Mouse (Mus musculus): Measurements from ENCODE around the gene Ptprh.

Gene Ptprh

DNA sequence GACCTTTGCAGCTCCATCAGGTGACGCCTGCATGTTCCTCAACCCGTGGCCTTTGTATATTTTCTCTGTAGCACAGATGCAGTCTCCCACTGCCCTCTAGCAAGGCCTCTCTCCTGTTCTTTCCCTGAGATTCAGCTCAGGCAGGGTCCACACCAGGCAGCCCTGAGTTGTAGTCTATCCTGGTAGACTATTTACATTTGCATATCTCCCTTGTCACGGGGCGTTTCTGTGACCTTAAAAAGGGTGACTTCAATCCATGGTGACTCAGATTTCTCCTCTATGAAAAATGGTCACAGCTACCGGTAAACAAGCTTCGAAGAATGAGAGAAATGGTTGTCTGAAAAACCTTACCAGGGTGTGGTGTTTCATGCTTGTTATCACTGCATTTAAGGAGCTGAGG is at the start of gene Ptprh:
Gene Ptprh, minus strand, starts transcription at position 169 of the 400 bp plus-strand sequence.
- DNase-seq (ENCODE audit: extremely low spot score, low read depth, low spot score), result no peak

DNA sequence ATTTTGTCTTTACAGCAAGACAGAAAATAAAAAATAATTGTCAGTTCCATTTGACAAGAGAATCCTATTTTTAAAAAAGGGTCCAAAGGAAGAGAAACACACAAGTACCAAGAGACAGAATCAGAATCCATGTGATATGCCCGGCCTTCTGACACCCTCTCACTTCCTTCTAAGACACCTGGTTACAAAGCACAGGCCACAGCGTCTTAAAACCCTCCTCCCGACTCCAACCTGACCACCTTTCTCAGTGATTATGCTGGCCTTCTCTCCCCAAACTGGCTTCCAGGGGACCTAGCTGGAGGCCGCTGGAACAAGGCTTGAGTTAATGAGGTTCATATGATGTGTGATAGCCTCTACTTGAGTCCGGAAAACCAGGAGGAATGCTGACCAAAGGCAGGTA is 49.5 kb upstream of the Ptprh start:
- no peak for DNase-seq (ENCODE audit: extremely low spot score, low read depth, low spot score)

DNA sequence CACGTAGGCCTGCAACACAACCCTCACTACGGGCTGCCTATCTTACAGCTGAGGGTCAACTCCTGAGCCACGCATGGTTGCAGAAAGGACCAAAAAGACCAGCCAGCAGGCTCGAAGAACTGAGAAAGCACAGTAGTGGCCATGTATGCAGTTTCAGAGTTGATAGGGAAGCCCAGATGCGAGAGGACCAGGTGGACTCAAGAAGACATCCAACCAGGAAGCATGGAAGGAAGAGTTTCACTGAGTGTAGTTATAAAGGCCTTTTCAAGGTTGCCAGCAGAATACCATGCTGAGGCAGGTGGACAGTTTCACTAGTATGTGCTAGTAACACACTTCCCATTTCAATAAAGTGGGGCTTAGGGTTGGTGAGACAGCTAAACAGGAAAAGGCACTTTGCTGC is 48.9 kb upstream of the Ptprh start:
- DNase-seq (ENCODE audit: extremely low spot score, low read depth, low spot score), result no peak

DNA sequence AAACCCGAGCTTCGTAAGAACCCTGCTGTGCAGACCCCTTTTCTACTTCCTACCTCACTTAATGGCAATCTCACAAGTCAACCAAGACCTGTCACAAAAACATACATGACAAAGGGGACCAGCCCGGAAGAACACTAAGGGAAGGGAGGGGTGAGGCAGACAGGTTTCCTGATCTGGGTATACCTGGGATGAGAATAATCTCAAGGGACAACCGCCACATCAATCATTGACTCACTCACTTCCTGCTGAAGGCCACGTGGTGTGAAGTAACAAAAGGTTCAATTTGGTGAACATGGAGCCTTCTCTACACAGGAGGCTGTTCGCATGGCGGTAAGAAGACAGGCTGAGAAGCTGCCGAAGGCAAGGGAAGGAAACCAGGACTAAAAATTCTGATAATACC is 47.7 kb upstream of the Ptprh start:
- no peak for DNase-seq (ENCODE audit: extremely low spot score, low read depth, low spot score)

DNA sequence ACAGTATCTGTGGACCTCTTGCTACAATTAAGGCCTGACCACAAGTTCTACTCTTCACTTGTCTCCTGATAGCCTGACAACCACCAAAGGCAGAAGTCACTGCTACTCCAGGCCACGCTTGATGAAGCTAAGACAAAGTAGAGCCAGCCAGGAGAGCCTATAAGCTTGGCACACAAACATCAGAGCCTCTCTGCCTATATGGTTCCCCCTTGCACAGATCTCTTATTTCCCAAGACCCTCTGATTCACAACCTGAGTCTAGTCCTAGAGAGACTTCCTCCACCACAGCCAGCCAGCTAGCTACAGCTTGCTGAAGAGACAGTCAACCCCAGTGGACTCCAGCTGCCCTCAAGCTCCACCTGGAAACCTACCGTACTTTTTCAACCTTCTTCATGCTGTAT is 44.2 kb upstream of the Ptprh start:
- DNase-seq (ENCODE audit: extremely low spot score, low read depth, low spot score), result no peak

- no peak for DNase-seq (ENCODE audit: extremely low spot score, low read depth, low spot score)
Measured at GRCm38 (mm10) chr7:4647291-4647690, 43.5 kb upstream of the Ptprh start.

- DNase-seq (ENCODE audit: extremely low spot score, low read depth, low spot score), result no peak
Measured at GRCm38 (mm10) chr7:4646806-4647205, 43.0 kb upstream of the Ptprh start.

DNA sequence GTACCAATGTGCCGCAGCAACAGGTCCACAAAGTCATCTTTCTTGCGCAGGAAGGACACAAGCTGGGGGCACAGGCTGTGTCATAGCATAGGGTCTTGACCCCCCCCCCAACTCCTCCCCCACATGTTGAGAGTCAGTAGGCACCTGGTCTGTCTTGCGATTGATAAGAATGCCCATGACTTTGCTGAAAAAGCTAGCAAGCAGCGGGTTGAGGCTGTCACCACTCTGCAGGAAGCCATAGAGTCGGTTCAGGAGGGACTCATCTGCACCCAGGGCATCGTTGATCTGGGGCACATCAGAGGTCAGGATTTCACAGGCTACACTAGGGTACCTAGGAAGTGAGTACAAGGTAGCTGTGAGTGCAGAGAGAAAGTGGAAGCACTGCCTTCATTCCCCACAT is 39.4 kb upstream of the Ptprh start:
- DNase-seq (ENCODE audit: extremely low spot score, low read depth, low spot score), result no peak

GRCm38 (mm10) chr7:4641956-4642355 is 38.1 kb upstream of the Ptprh start:
- DNase-seq (ENCODE audit: extremely low spot score, low read depth, low spot score), result no peak

GRCm38 (mm10) chr7:4641155-4641554 is 37.3 kb upstream of the Ptprh start:
- no peak for DNase-seq (ENCODE audit: extremely low spot score, low read depth, low spot score)

- no peak for DNase-seq (ENCODE audit: extremely low spot score, low read depth, low spot score)
Measured at GRCm38 (mm10) chr7:4636179-4636578, 32.3 kb upstream of the Ptprh start.

DNA sequence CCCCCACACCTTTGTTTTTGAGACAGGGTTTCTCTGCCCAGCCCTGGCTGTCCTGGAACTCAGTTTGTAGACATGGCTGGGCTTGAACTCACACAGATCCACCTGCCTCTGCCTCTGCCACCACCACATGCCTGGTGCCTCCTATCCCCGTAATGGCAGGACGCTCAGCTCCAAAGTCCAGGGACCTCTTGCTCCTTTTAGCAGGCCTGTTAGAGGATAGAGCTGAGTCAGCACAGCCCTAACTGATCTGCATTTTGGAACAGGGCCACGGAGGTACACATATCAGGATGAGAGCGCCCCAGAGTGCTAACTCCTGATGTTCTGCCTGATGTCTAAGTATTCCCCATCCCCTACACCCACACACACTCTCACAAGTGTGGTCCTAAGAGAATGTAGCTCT is 27.2 kb upstream of the Ptprh start, which contains the start of gene Tmem86b:
Gene Tmem86b, minus strand, starts transcription at position 392 of the 400 bp plus-strand sequence.
- DNase-seq (ENCODE audit: extremely low spot score, low read depth, low spot score), result no peak

DNA sequence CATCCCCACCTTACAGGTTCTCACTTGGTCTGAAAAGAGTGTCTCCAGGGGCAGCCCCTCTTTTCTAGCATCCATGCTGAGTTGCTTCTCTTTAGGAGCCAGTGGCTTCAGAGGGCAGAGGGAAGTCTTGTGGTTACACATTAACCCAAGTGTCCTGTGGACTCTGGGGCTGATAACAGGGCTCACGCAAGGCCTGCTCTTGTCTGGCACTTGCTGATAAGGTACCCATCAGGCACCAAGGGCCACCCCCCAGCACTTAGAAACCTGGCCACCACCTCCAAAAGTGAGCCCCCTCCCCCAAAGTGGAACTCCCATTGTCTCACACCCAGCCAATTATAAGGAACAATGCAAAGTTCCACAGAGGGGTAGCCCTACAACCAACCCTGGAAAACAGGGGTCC is 26.4 kb upstream of the Ptprh start:
- no peak for DNase-seq (ENCODE audit: extremely low spot score, low read depth, low spot score)

GRCm38 (mm10) chr7:4629586-4629985 is 25.7 kb upstream of the Ptprh start:
- no peak for DNase-seq (ENCODE audit: extremely low spot score, low read depth, low spot score)

DNA sequence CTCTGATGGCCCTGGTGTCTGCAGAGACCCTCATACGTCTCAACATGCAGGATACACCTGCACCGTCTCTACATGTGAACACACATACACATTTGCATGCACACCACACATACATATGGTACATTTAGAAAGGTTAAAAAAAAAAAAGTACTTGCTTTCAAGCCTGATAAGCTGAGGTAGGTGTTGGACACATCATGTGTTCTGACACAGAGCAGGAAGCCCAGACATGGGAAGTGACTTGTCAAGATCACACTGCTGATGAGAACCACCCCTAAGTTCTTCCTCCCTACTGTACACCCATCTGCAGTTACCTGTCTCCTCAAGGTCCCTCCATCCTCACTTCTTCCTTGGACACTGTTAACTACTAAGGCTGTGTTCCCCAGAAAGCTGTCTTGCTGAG is 22.1 kb upstream of the Ptprh start:
- no peak for DNase-seq (ENCODE audit: extremely low spot score, low read depth, low spot score)

DNA sequence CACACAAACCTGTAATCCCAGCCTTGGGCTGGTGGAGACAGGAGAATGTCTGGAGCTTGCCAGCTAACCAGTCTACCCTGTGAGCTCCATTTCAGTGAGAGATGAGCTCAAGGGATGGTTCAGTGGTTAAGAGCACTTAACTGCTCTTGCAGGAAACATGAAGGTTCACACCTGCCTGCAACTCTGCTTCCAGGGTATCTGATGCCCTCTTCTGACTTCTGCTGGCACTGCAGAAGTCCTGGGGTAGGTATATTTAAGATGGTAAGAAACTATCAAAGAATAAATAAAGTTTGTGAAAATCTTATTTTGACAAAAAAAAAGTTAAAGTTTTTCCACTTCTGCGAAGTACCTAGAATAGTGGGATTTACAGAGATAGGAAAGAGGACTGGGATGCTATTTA is 20.5 kb upstream of the Ptprh start:
- DNase-seq (ENCODE audit: extremely low spot score, low read depth, low spot score), result no peak

- DNase-seq (ENCODE audit: extremely low spot score, low read depth, low spot score), result no peak
Measured at GRCm38 (mm10) chr7:4623544-4624189, 19.8 kb upstream of the Ptprh start.

DNA sequence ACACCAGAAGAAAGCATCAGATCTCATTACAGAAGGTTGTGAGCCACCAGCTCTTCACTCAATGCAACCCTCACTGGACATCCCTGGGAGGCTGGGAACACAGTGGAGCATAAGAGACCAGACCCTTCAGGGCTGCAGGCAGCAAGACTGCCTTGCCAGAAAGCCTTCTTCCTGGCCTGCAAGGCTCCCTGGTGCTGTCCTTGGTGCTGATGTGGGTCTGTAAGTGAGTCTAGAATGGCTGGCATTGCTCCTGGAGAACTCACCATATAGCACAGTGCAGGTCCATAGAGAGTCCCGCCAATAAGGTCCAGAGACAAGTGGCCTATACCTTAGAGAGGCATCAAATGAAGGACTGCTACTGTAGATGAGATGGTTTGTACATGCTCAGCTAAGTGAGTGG is 16.1 kb upstream of the Ptprh start:
- peak; percentile 49 for DNase-seq (ENCODE audit: extremely low spot score, low read depth, low spot score)

DNA sequence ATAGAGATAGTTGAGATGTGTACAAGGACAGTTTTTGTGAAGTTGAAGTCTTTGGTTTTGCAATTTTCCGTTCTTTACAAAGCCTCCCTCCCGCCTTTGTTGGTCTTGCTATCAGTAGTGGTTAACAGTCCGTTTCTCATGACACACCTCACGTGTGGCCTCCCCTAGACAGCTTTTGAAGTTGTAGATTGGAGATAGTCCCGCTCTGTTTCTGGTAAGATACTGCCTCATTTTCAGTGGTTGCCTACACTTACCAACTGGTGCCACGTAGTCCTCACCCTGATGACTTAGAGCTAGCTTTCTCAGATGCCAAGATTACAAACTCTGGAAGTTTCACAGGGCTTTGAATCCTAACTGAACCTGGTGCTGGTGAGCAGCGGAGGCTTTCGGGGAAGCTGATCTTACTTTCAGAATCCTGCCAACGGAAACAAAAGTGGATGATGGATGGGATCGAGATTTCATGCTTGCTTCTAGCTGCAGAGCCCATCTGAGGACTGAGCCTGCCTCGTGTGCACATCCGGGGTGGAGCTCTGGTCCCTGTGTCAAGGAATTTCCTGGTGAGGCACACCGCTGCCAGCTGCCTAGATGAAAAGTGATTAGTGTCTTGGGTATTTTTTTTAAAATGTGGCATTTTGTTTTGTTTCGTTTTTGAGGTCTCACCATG is 10.0 kb upstream of the Ptprh start:
- DNase-seq (ENCODE audit: extremely low spot score, low read depth, low spot score), result no peak

- no peak for DNase-seq (ENCODE audit: extremely low spot score, low read depth, low spot score)
Measured at GRCm38 (mm10) chr7:4612956-4613355, 9.1 kb upstream of the Ptprh start.

- DNase-seq (ENCODE audit: extremely low spot score, low read depth, low spot score), result no peak
Measured at GRCm38 (mm10) chr7:4612386-4612785, 8.5 kb upstream of the Ptprh start.

DNA sequence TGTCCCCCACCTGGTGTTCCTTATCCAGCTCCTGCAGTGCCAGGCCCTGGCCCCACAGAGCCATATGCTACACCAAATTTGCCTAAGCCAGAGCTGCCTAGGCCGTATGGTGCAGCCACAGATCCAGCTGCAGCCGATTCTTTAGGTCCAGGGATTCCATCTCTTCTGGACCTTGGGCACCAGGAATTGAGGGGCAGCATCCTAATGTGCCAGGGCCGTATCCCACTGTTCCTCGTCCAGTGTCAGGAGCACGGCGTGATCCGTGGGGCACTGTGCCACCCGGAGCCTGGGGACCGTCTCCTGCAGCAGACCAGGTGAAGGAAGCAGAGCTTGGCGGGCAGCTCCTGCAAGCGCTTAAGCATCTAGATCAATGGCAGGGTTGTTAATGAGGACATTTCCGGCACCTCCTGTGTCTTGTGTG is 8.1 kb upstream of the Ptprh start:
- no peak for DNase-seq (ENCODE audit: extremely low spot score, low read depth, low spot score)

- no peak for DNase-seq (ENCODE audit: extremely low spot score, low read depth, low spot score)
Measured at GRCm38 (mm10) chr7:4611511-4611910, 7.7 kb upstream of the Ptprh start.

Data from hindlimb bud, embryonic 11.5 days (tissue).